Mouse (Mus musculus): ENCODE results near the gene Rnf19b.

DNA sequence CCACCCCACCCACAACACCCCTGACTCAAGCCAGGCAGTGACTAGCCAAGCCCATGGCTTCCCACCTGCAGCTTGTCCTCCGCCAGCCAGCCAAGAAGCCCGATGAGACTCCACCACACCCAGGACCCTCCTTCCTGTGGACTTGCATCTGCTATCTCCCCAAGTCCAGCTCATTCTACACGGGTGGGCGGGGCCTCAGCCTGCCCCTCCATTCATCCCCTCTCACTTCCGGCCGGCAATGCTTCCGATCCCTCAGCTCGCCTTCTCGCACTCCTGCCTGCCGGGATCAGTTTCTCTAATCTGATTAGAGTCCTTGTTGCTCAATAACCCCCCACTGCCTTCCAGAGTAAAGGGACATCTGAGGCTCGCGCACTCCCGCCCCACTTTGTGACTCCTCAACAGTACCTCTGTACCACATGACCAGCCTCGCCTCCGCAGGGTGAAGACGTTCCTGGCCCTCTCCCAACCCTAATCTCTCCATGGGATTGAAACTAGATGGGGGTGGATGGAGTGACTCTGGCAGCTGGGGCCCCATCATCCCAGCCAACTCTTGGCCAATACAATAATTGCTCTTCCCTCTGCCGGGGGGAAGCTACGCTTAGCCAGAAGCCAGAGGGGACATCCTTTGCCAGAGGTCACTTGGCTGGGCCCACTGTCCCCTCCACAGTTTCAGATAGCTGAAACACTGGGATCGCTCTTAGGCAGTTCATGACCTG, 67.8 kb downstream of the Rnf19b start:
- TF ChIP-seq ZC3H11A (IDR thresholded peaks at IDR 0.05; ENCODE audit: borderline replicate concordance, low read depth, low read length) (no peak), ZNF384 (IDR thresholded peaks at IDR 0.05; ENCODE audit: low read depth, low read length) (no peak), HCFC1 (IDR thresholded peaks at IDR 0.05; ENCODE audit: borderline replicate concordance, insufficient read depth, low read length) (no peak)

All from ES-E14 (cell line).